Comparison of ENCODE assay signal across 15 mouse cellular contexts in the genomic region with DNA sequence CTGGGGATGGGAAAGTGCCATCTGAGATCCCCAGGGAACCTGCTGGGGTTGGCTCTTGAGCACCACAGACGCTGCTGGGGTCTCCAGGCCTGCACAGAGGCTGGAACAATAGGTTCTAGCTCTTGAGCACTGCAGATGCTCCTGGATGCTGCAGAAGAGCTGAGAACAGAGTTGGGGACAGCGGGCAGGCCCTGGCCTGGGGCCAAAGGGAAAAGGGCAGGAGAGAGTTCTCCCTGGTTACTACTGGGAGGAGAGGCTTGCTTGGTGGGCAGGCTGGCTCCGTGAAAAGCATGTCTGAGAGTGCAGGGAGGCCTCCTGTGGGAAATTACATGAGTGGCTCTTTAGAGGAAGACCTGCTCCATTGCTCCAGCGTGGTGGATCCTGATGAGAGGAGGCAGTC.
"Had no signal": no experiment of that assay in that cellular context is flagged by ENCODE, and none has a peak within 500 bp of the region (broad histone marks: within the 10 kb centered on the region; RNA-seq: fewer than 3 reads in every experiment).

No protein-coding gene starts in this region.

- H3K4me1 ChIP-seq: limb, embryonic 15.5 days; liver, embryonic 12.5 days; megakaryocyte, embryonic 14.5 days; midbrain, embryonic 15.5 days; neural tube, embryonic 13.5 days had no signal

- H3K27ac ChIP-seq: kidney, postnatal 0 days; limb, embryonic 15.5 days; liver, embryonic 12.5 days; macrophage; midbrain, embryonic 15.5 days; neural tube, embryonic 13.5 days had no signal

- H3K27me3 ChIP-seq: limb, embryonic 15.5 days; liver, embryonic 12.5 days; megakaryocyte, embryonic 14.5 days; midbrain, embryonic 15.5 days; neural tube, embryonic 13.5 days had no signal

- DNase-seq: kidney, postnatal 36 days; layer of hippocampus, adult 9-11 months; layer of hippocampus, postnatal 36 days; lung, embryonic 14.5 days; lung, postnatal 10 days; right cerebral cortex, adult 18-20 months; right cerebral cortex, postnatal 25 days; thymus, postnatal 36 days had no signal

- H3K9me3 ChIP-seq: limb, embryonic 15.5 days; liver, embryonic 12.5 days; midbrain, embryonic 15.5 days had no signal

- H3K36me3 ChIP-seq: limb, embryonic 15.5 days; liver, embryonic 12.5 days; midbrain, embryonic 15.5 days; neural tube, embryonic 13.5 days had no signal

- H3K4me3 ChIP-seq: limb, embryonic 15.5 days; liver, embryonic 12.5 days; megakaryocyte, embryonic 14.5 days; midbrain, embryonic 15.5 days; neural tube, embryonic 13.5 days had no signal
